Mouse (Mus musculus) lung, postnatal 0 days (tissue): ENCODE measurements around the gene Trir. TPM values are rescaled to one million over a fixed set of nuclear protein-coding genes. Genes with fewer than 3 reads are reported as not detected.

Source experiments
- ATAC-seq: fragments of 200-750 bp; cut with Nextera tagmentation; 2 replicates; pipeline ENCODE4 v1.8.0; 2017; ENCODE audit warnings: moderate library complexity
- DNase-seq: peaks from one replicate; pipeline ENCODE4 v3.0.0-alpha.2; 2016; ENCODE audit warnings: low spot score
- H3K27ac ChIP-seq: fragments of 300-500 bp; sonication (generic); 2 replicates; pipeline ENCODE4 v1.5.1; 2014; ENCODE audit warnings: antibody characterized with exemption, mild to moderate bottlenecking, low read length, mixed read lengths
- H3K27me3 ChIP-seq: fragments of 300-500 bp; sonication (generic); replicated peaks from 2 replicates; pipeline ENCODE4 v1.6.1; 2014; ENCODE audit warnings: low read length, mixed read lengths; ENCODE audit not compliant: insufficient read depth
- H3K36me3 ChIP-seq: fragments of 300-500 bp; sonication (generic); 2 replicates; pipeline ENCODE4 v1.6.1; 2014; ENCODE audit warnings: low read length, mixed read lengths; ENCODE audit not compliant: insufficient read depth
- H3K4me1 ChIP-seq: fragments of 300-500 bp; sonication (generic); 2 replicates; pipeline ENCODE4 v1.6.1; 2014; ENCODE audit warnings: antibody characterized with exemption, low read depth, low read length, mixed read lengths; ENCODE audit not compliant: insufficient read depth
- H3K4me2 ChIP-seq: fragments of 300-500 bp; sonication (generic); replicated peaks from 2 replicates; pipeline ENCODE4 v1.6.1; 2014; ENCODE audit warnings: low read depth, mild to moderate bottlenecking, low read length, moderate library complexity, mixed read lengths
- H3K4me3 ChIP-seq: fragments of 300-500 bp; sonication (generic); 2 replicates; pipeline ENCODE4 v1.5.1; 2014; ENCODE audit warnings: low read depth, low read length
- H3K9ac ChIP-seq: fragments of 300-500 bp; sonication (generic); replicated peaks from 2 replicates; pipeline ENCODE4 v1.6.1; 2014; ENCODE audit warnings: low read depth, mild to moderate bottlenecking
- H3K9me3 ChIP-seq: fragments of 300-500 bp; sonication (generic); 2 replicates; pipeline ENCODE4 v1.6.1; 2016; ENCODE audit warnings: low read length, mixed read lengths
- CTCF ChIP-seq: IDR thresholded peaks from 2 replicates; pipeline ENCODE4 v1.5.1; 2016; ENCODE audit warnings: antibody characterized with exemption, mild to moderate bottlenecking
- EP300 ChIP-seq: IDR thresholded peaks from 2 replicates; pipeline ENCODE4 v1.6.1; 2016; ENCODE audit warnings: antibody characterized with exemption, mild to moderate bottlenecking, control low read depth
- WGBS: fragments of 180-500 bp; shearing (Covaris S2); extraction: QIAGEN DNeasy Blood & Tissue Kit; methylation state at CpG from one replicate; pipeline ENCODE4 v1.1.7; 2014; 5-methylcytosine and 5-hydroxymethylcytosine counted together
- polyA plus RNA-seq: library from polyadenylated mRNA; unstranded; fragments of >200 nt; fragmentation: Nextera tagmentation; extraction: Ambion mirVana; gene quantifications from 2 replicates; pipeline ENCODE4 v1.2.1, GENCODE M21; 2015

Gene Trir
- polyA plus RNA-seq, 1 experiment from 2014 or later: 126 TPM

- no peak for ATAC-seq
- peaks cover 22% of the 10 kb centered on the region for H3K4me1 ChIP-seq
- no peak for DNase-seq
- TF ChIP-seq EP300 (no peak), CTCF (no peak)
- H3K4me3 ChIP-seq: no peak overlapping the region
- H3K9ac ChIP-seq: no peak overlapping the region
- no peak overlapping the region for H3K4me2 ChIP-seq
- no peak overlapping the region for H3K27ac ChIP-seq
- H3K9me3 ChIP-seq: no peaks in the 10 kb centered on the region
- 97% methylated on average over 3 of the region's 3 CpGs for WGBS
- peaks cover 8% of the 10 kb centered on the region; the same call in 1 of the 2 replicates for H3K36me3 ChIP-seq
- no peaks in the 10 kb centered on the region for H3K27me3 ChIP-seq
Observed at GRCm38 (mm10) chr8:85023846-85024245, 2.8 kb upstream of the Trir start.

GRCm38 (mm10) chr8:85025098-85025932 is 1.3 kb upstream of the Trir start, which contains the start of gene Asna1:
Gene Asna1, minus strand, starts transcription at chr8:85025281.
- Histone ChIP-seq H3K4me1 (peaks cover 23% of the 10 kb centered on the region), H3K9ac (peak within 1 kb of the TSS; percentile 58), H3K4me2 (peak within 1 kb of the TSS; percentile 88), H3K36me3 (peaks cover 15% of the 10 kb centered on the region), H3K27me3 (no peaks in the 10 kb centered on the region), H3K27ac (peak within 1 kb of the TSS; percentile 74), H3K9me3 (no peaks in the 10 kb centered on the region), H3K4me3 (peak within 1 kb of the TSS; percentile 83)
- peak; percentile 74 for TF ChIP-seq EP300
- no peak for TF ChIP-seq CTCF
- 4% methylated on average over 30 of the region's 30 CpGs for WGBS
- ATAC-seq: peak; percentile 92
- peak; percentile 99 for DNase-seq

GRCm38 (mm10) chr8:85027516-85027855 is 863 bp downstream of the Trir start:
- no peak for ATAC-seq
- Histone ChIP-seq H3K4me2 (peak overlapping the region; percentile 88), H3K9ac (peak overlapping the region; percentile 95), H3K27me3 (no peaks in the 10 kb centered on the region), H3K4me1 (peaks cover 23% of the 10 kb centered on the region), H3K36me3 (peaks cover 10% of the 10 kb centered on the region), H3K4me3 (peak overlapping the region; percentile 88), H3K9me3 (no peaks in the 10 kb centered on the region), H3K27ac (peak overlapping the region; percentile 81)
- no peak for DNase-seq
- TF ChIP-seq EP300: no peak
- TF ChIP-seq CTCF: no peak
- WGBS: 0% methylated on average over 13 of the region's 13 CpGs

GRCm38 (mm10) chr8:85027922-85028321 is 1.3 kb downstream of the Trir start:
- H3K4me3 ChIP-seq: peak overlapping the region; percentile 88
- WGBS: 11% methylated on average over 2 of the region's 2 CpGs
- peak overlapping the region; percentile 95; the same call in 1 of the 2 replicates for H3K9ac ChIP-seq
- H3K4me2 ChIP-seq: peak overlapping the region; percentile 88
- H3K36me3 ChIP-seq: peaks cover 10% of the 10 kb centered on the region
- no peaks in the 10 kb centered on the region for H3K9me3 ChIP-seq
- ATAC-seq: no peak
- peaks cover 23% of the 10 kb centered on the region for H3K4me1 ChIP-seq
- peak; percentile 18; the same call in 1 of the 2 replicates for TF ChIP-seq CTCF
- no peak for TF ChIP-seq EP300
- peak; percentile 28 for DNase-seq
- H3K27me3 ChIP-seq: no peaks in the 10 kb centered on the region
- no peak overlapping the region for H3K27ac ChIP-seq

- Histone ChIP-seq H3K9ac (no peak overlapping the region), H3K4me1 (peaks cover 19% of the 10 kb centered on the region), H3K27me3 (no peaks in the 10 kb centered on the region), H3K4me3 (no peak overlapping the region), H3K4me2 (no peak overlapping the region), H3K9me3 (no peaks in the 10 kb centered on the region), H3K36me3 (peaks cover 10% of the 10 kb centered on the region), H3K27ac (no peak overlapping the region)
- no peak for TF ChIP-seq EP300
- TF ChIP-seq CTCF: no peak
- ATAC-seq (no peak), DNase-seq (no peak)
- WGBS: 75% methylated on average over 14 of the region's 14 CpGs
Observed at GRCm38 (mm10) chr8:85029271-85029670, 2.6 kb downstream of the Trir start.

GRCm38 (mm10) chr8:85032622-85033311 is 6.1 kb downstream of the Trir start:
- Histone ChIP-seq H3K4me2 (no peak overlapping the region), H3K9me3 (no peaks in the 10 kb centered on the region), H3K4me1 (peaks cover 8% of the 10 kb centered on the region), H3K27ac (no peak overlapping the region), H3K36me3 (peaks cover 10% of the 10 kb centered on the region), H3K27me3 (no peaks in the 10 kb centered on the region), H3K4me3 (no peak overlapping the region), H3K9ac (no peak overlapping the region)
- ATAC-seq (no peak), DNase-seq (no peak)
- TF ChIP-seq EP300: no peak
- no peak for TF ChIP-seq CTCF
- WGBS: 78% methylated on average over 4 of the region's 4 CpGs
